Mouse (Mus musculus): ENCODE results near the gene Cox6b2.

DNA sequence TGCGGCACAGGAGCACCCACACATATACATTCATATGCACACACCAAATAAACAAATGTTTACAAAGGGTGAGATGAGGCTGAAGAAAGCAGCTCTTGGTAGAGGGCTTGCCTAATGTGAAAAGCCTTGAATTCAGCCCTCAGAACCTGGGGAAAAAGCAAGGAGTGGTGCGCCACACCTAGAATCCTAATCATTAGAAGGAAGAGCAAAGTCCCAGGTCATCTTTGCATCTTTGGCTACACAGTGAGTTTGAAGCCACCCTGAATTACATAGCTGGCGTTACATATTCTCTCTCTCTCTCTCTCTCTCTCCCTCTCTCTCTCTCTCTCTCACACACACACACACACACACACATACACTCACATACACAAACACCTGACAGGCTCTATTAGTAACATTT, 33.6 kb downstream of the Cox6b2 start:
- no peak for TF ChIP-seq CTCF (IDR thresholded peaks at IDR 0.05; ENCODE audit: borderline replicate concordance, extremely low read depth, insufficient read depth, insufficient read length)
- TF ChIP-seq POLR2A (IDR thresholded peaks at IDR 0.05; ENCODE audit: borderline replicate concordance, extremely low read depth, insufficient read depth, insufficient read length, poor library complexity, severe bottlenecking), result no peak

Data from brain, embryonic 14.5 days (tissue).